Mouse (Mus musculus): ENCODE measurements around the gene Hoxb2. TPM values are rescaled to one million over a fixed set of nuclear protein-coding genes. Genes with fewer than 3 reads are reported as not detected.
A peak's percentile ranks its signal among the peaks of the same experiment; 100 is the strongest.

Gene Hoxb2
- polyA plus RNA-seq, 1 experiment from 2014 or later: 4.8 TPM

- H3K4me1 ChIP-seq: 0 out of 2 replicates have a peak, but pooled peaks cover 3% of the 10 kb centered on the region
- H3K9me3 ChIP-seq: no peaks in the 10 kb centered on the region
- no peaks in the 10 kb centered on the region for H3K36me3 ChIP-seq
- no peak overlapping the region for H3K9ac ChIP-seq
- WGBS: 5% methylated on average over 20 of the region's 20 CpGs
- no peak overlapping the region for H3K4me2 ChIP-seq (replicated peaks)
- no peak overlapping the region for H3K27ac ChIP-seq
- H3K4me3 ChIP-seq: no peak overlapping the region
- peaks cover 100% of the 10 kb centered on the region for H3K27me3 ChIP-seq
- ATAC-seq (ENCODE audit: low FRiP score, low read depth): no peak
Measured at GRCm38 (mm10) chr11:96310183-96310938, 40.0 kb upstream of the Hoxb2 start.

GRCm38 (mm10) chr11:96311097-96311496 is 39.2 kb upstream of the Hoxb2 start:
- Histone ChIP-seq H3K4me2 (replicated peaks) (peak overlapping the region; percentile 46), H3K27ac (no peak overlapping the region)
- WGBS: 8% methylated on average over 6 of the region's 6 CpGs

GRCm38 (mm10) chr11:96311520-96312417 is 38.6 kb upstream of the Hoxb2 start:
- Histone ChIP-seq H3K27me3 (peaks cover 100% of the 10 kb centered on the region), H3K9me3 (no peaks in the 10 kb centered on the region), H3K27ac (no peak overlapping the region), H3K4me1 (0 out of 2 replicates have a peak, but pooled peaks cover 3% of the 10 kb centered on the region), H3K36me3 (no peaks in the 10 kb centered on the region), H3K4me3 (peak overlapping the region; percentile 25), H3K9ac (no peak overlapping the region), H3K4me2 (replicated peaks) (peak overlapping the region; percentile 46)
- WGBS: under 1% methylated on average over 31 of the region's 31 CpGs
- ATAC-seq (ENCODE audit: low FRiP score, low read depth): peak; percentile 81; the same call in 1 of the 2 replicates

More at GRCm38 (mm10) chr11:96311097-96311496, 39.2 kb upstream of the Hoxb2 start:
- no peaks in the 10 kb centered on the region for H3K36me3 ChIP-seq
- H3K27me3 ChIP-seq: peaks cover 100% of the 10 kb centered on the region
- H3K4me1 ChIP-seq: 0 out of 2 replicates have a peak, but pooled peaks cover 3% of the 10 kb centered on the region
- H3K9ac ChIP-seq: no peak overlapping the region
- ATAC-seq (ENCODE audit: low FRiP score, low read depth): no peak
- no peaks in the 10 kb centered on the region for H3K9me3 ChIP-seq
- peak overlapping the region; percentile 25 for H3K4me3 ChIP-seq

GRCm38 (mm10) chr11:96313134-96313533 is 37.2 kb upstream of the Hoxb2 start:
- Histone ChIP-seq H3K9ac (no peak overlapping the region), H3K4me3 (no peak overlapping the region), H3K4me2 (replicated peaks) (no peak overlapping the region), H3K4me1 (0 out of 2 replicates have a peak, but pooled peaks cover 3% of the 10 kb centered on the region), H3K9me3 (no peaks in the 10 kb centered on the region), H3K27ac (no peak overlapping the region), H3K36me3 (no peaks in the 10 kb centered on the region), H3K27me3 (peaks cover 100% of the 10 kb centered on the region)
- WGBS: 38% methylated on average over 2 of the region's 2 CpGs
- ATAC-seq (ENCODE audit: low FRiP score, low read depth): no peak

- no peak for ATAC-seq (ENCODE audit: low FRiP score, low read depth)
- 11% methylated on average over 12 of the region's 12 CpGs for WGBS
- no peak overlapping the region for H3K27ac ChIP-seq
- no peaks in the 10 kb centered on the region for H3K9me3 ChIP-seq
- H3K4me3 ChIP-seq: no peak overlapping the region
- H3K27me3 ChIP-seq: peaks cover 100% of the 10 kb centered on the region
- H3K4me1 ChIP-seq: peaks cover 6% of the 10 kb centered on the region
- no peak overlapping the region for H3K4me2 ChIP-seq (replicated peaks)
- no peak overlapping the region for H3K9ac ChIP-seq
- H3K36me3 ChIP-seq: no peaks in the 10 kb centered on the region
Measured at GRCm38 (mm10) chr11:96313806-96314428, 36.4 kb upstream of the Hoxb2 start.

GRCm38 (mm10) chr11:96314671-96315343 is 35.5 kb upstream of the Hoxb2 start:
- no peak for ATAC-seq (ENCODE audit: low FRiP score, low read depth)
- Histone ChIP-seq H3K27ac (no peak overlapping the region), H3K9me3 (no peaks in the 10 kb centered on the region), H3K9ac (no peak overlapping the region), H3K4me3 (peak overlapping the region; percentile 12; the same call in 1 of the 2 replicates), H3K4me2 (replicated peaks) (peak overlapping the region; percentile 37), H3K36me3 (no peaks in the 10 kb centered on the region), H3K27me3 (peaks cover 100% of the 10 kb centered on the region), H3K4me1 (peaks cover 14% of the 10 kb centered on the region)
- 1% methylated on average over 34 of the region's 34 CpGs for WGBS

GRCm38 (mm10) chr11:96315344-96315681 is 35.0 kb upstream of the Hoxb2 start:
- no peak overlapping the region for H3K9ac ChIP-seq
- ATAC-seq (ENCODE audit: low FRiP score, low read depth): no peak
- H3K9me3 ChIP-seq: no peaks in the 10 kb centered on the region
- H3K36me3 ChIP-seq: no peaks in the 10 kb centered on the region
- H3K4me2 ChIP-seq (replicated peaks): peak overlapping the region; percentile 37
- H3K4me3 ChIP-seq: no peak overlapping the region
- H3K27ac ChIP-seq: no peak overlapping the region
- peaks cover 18% of the 10 kb centered on the region for H3K4me1 ChIP-seq
- peaks cover 100% of the 10 kb centered on the region for H3K27me3 ChIP-seq
- WGBS: 3% methylated on average over 5 of the region's 5 CpGs

GRCm38 (mm10) chr11:96316696-96317607 is 33.4 kb upstream of the Hoxb2 start:
- Histone ChIP-seq H3K27me3 (peaks cover 100% of the 10 kb centered on the region), H3K9me3 (no peaks in the 10 kb centered on the region), H3K9ac (no peak overlapping the region), H3K36me3 (no peaks in the 10 kb centered on the region), H3K27ac (no peak overlapping the region), H3K4me2 (replicated peaks) (no peak overlapping the region), H3K4me3 (no peak overlapping the region), H3K4me1 (peaks cover 18% of the 10 kb centered on the region)
- WGBS: 5% methylated on average over 18 of the region's 18 CpGs
- ATAC-seq (ENCODE audit: low FRiP score, low read depth): no peak

- Histone ChIP-seq H3K9me3 (no peaks in the 10 kb centered on the region), H3K9ac (peak within 1 kb of the TSS; percentile 57), H3K27ac (no peak within 1 kb of the TSS), H3K4me3 (peak within 1 kb of the TSS; percentile 37), H3K4me1 (peaks cover 18% of the 10 kb centered on the region), H3K27me3 (peaks cover 100% of the 10 kb centered on the region), H3K4me2 (replicated peaks) (peak within 1 kb of the TSS; percentile 58), H3K36me3 (no peaks in the 10 kb centered on the region)
- WGBS: 3% methylated on average over 28 of the region's 28 CpGs
- no peak; the same call in 1 of the 2 replicates for ATAC-seq (ENCODE audit: low FRiP score, low read depth)
Measured at GRCm38 (mm10) chr11:96317608-96318367, 32.5 kb upstream of the Hoxb2 start, which contains the start of gene Hoxb4. Gene Hoxb4, plus strand, starts transcription at chr11:96318267.

GRCm38 (mm10) chr11:96318368-96319070 is 31.8 kb upstream of the Hoxb2 start:
- H3K36me3 ChIP-seq: no peaks in the 10 kb centered on the region
- peaks cover 100% of the 10 kb centered on the region for H3K27me3 ChIP-seq
- ATAC-seq (ENCODE audit: low FRiP score, low read depth): peak; percentile 36; the same call in 1 of the 2 replicates
- no peak overlapping the region for H3K27ac ChIP-seq
- H3K9me3 ChIP-seq: no peaks in the 10 kb centered on the region
- peak overlapping the region; percentile 37 for H3K4me3 ChIP-seq
- under 1% methylated on average over 45 of the region's 45 CpGs for WGBS
- H3K4me1 ChIP-seq: peaks cover 18% of the 10 kb centered on the region
- H3K4me2 ChIP-seq (replicated peaks): peak overlapping the region; percentile 58
- H3K9ac ChIP-seq: peak overlapping the region; percentile 57
